Comparison of ENCODE assay signal across 10 mouse cellular contexts in genomic region chr19:46618322-46618721, GRCm38 (mm10). TPM values are rescaled to one million over a fixed set of nuclear protein-coding genes. Genes with fewer than 3 reads are reported as not detected.
DNase-seq lines count a peak whose midpoint lies in the region; ATAC-seq and TF ChIP-seq lines count a peak whose summit lies in the region.
"Had no signal": no experiment of that assay in that cellular context is flagged by ENCODE, and none has a peak within 500 bp of the region (broad histone marks: within the 10 kb centered on the region; RNA-seq: fewer than 3 reads in every experiment).

No protein-coding gene starts in this region.

- H3K36me3 ChIP-seq in heart, adult 2 months (ENCODE audit: control insufficient read depth, insufficient read depth, low read length): peaks cover 7% of the 10 kb centered on the region
- H3K36me3 ChIP-seq in neural tube, embryonic 13.5 days: peaks cover 20% of the 10 kb centered on the region
- H3K36me3 ChIP-seq in neural tube, embryonic 15.5 days: 0 out of 2 replicates have a peak, but pooled peaks cover 9% of the 10 kb centered on the region
- peaks cover 9% of the 10 kb centered on the region for H3K36me3 ChIP-seq in limb, embryonic 15.5 days
- no peaks in the 10 kb centered on the region for H3K36me3 ChIP-seq in stomach, embryonic 16.5 days (ENCODE audit: control insufficient read depth, insufficient read depth, low read length)

- no peaks in the 10 kb centered on the region; the same call in 1 of the 2 replicates for H3K79me2 ChIP-seq in heart, adult 2 months (replicated peaks; ENCODE audit: control insufficient read depth, insufficient read depth, low read length)

- H3K4me1 ChIP-seq in heart, adult 2 months (ENCODE audit: control insufficient read depth, insufficient read depth, low read length): peaks cover 35% of the 10 kb centered on the region
- peaks cover 51% of the 10 kb centered on the region for H3K4me1 ChIP-seq in neural tube, embryonic 13.5 days (replicated peaks)
- peaks cover 54% of the 10 kb centered on the region for H3K4me1 ChIP-seq in neural tube, embryonic 15.5 days
- H3K4me1 ChIP-seq in limb, embryonic 15.5 days: peaks cover 53% of the 10 kb centered on the region
- peaks cover 54% of the 10 kb centered on the region for H3K4me1 ChIP-seq in stomach, embryonic 16.5 days (ENCODE audit: control insufficient read depth, insufficient read depth, low read length)

- DNase-seq in heart, adult 2 months: no peak
- DNase-seq in heart, postnatal 14 days: no peak
- no peak for DNase-seq in left cerebral cortex, postnatal 25 days (ENCODE audit: low spot score in 2 of 2)
- no peak for DNase-seq in B cell, adult 2 months

- intact Hi-C loops in heart, adult 2 months (cut with DNase I): loop anchor here (2.0 kb wide), 1 partner anchor 20 kb away; the partner anchor contains the start of gene Wbp1l
- intact Hi-C loops in heart, postnatal 14 days (cut with DNase I): no loop called here
- intact Hi-C loops in left cerebral cortex, postnatal 25 days (cut with DNase I): no loop called here

- peak overlapping the region; percentile 38; the same call in 1 of the 2 replicates for H3K27ac ChIP-seq in heart, adult 2 months
- peak overlapping the region; percentile 38 for H3K27ac ChIP-seq in neural tube, embryonic 13.5 days (replicated peaks)
- no peak overlapping the region for H3K27ac ChIP-seq in neural tube, embryonic 15.5 days (replicated peaks)
- H3K27ac ChIP-seq in limb, embryonic 15.5 days: peak overlapping the region; percentile 51; the same call in 1 of the 2 replicates
- H3K27ac ChIP-seq in stomach, embryonic 16.5 days (ENCODE audit: low read length): 0 out of 2 replicates have a peak overlapping the region, but pooled peaks have one; percentile 43

- H3K9ac ChIP-seq in heart, adult 2 months (ENCODE audit: low read depth, low read length): no peak overlapping the region
- H3K9ac ChIP-seq in neural tube, embryonic 13.5 days: no peak overlapping the region
- H3K9ac ChIP-seq in neural tube, embryonic 15.5 days (replicated peaks): no peak overlapping the region
- H3K9ac ChIP-seq in limb, embryonic 15.5 days: no peak overlapping the region
- no peak overlapping the region for H3K9ac ChIP-seq in stomach, embryonic 16.5 days (ENCODE audit: low read length)
- H3K9ac ChIP-seq: kidney, embryonic 15.5 days had no signal

- no peaks in the 10 kb centered on the region for H3K9me3 ChIP-seq in neural tube, embryonic 13.5 days
- no peaks in the 10 kb centered on the region for H3K9me3 ChIP-seq in neural tube, embryonic 15.5 days (replicated peaks)
- H3K9me3 ChIP-seq in limb, embryonic 15.5 days: no peaks in the 10 kb centered on the region
- H3K9me3 ChIP-seq in stomach, embryonic 16.5 days (replicated peaks; ENCODE audit: control insufficient read depth, low read length): no peaks in the 10 kb centered on the region
- H3K9me3 ChIP-seq: kidney, embryonic 15.5 days had no signal

- no peak for TF ChIP-seq CTCF in heart, adult 2 months (IDR thresholded peaks at IDR 0.05)

- TF ChIP-seq POLR2A in heart, adult 2 months (IDR thresholded peaks at IDR 0.05; ENCODE audit: insufficient read depth, low read depth, low read length): no peak

- no peak for ATAC-seq in neural tube, embryonic 13.5 days (ENCODE audit: low read depth)
- no peak for ATAC-seq in neural tube, embryonic 15.5 days (ENCODE audit: low FRiP score)
- ATAC-seq in limb, embryonic 15.5 days (ENCODE audit: insufficient number of reproducible peaks, low FRiP score, low TSS enrichment, low read depth): no peak
- ATAC-seq in stomach, embryonic 16.5 days (ENCODE audit: insufficient read depth, low FRiP score): no peak

- H3K4me2 ChIP-seq in neural tube, embryonic 13.5 days: no peak overlapping the region
- no peak overlapping the region for H3K4me2 ChIP-seq in neural tube, embryonic 15.5 days
- H3K4me2 ChIP-seq in limb, embryonic 15.5 days: no peak overlapping the region
- H3K4me2 ChIP-seq in stomach, embryonic 16.5 days (ENCODE audit: low read depth, low read length): no peak overlapping the region
- H3K4me2 ChIP-seq: kidney, embryonic 15.5 days had no signal

- H3K4me3 ChIP-seq in heart, adult 2 months: no peak overlapping the region
- no peak overlapping the region for H3K4me3 ChIP-seq in neural tube, embryonic 13.5 days
- no peak overlapping the region for H3K4me3 ChIP-seq in neural tube, embryonic 15.5 days (replicated peaks)
- H3K4me3 ChIP-seq in limb, embryonic 15.5 days: no peak overlapping the region
- no peak overlapping the region for H3K4me3 ChIP-seq in stomach, embryonic 16.5 days (replicated peaks; ENCODE audit: low read length)
- H3K4me3 ChIP-seq: kidney, embryonic 15.5 days had no signal

- H3K27me3 ChIP-seq in heart, adult 2 months (ENCODE audit: control insufficient read depth, insufficient read depth, low read length): no peaks in the 10 kb centered on the region
- no peaks in the 10 kb centered on the region for H3K27me3 ChIP-seq in neural tube, embryonic 13.5 days
- H3K27me3 ChIP-seq in neural tube, embryonic 15.5 days (replicated peaks): no peaks in the 10 kb centered on the region
- no peaks in the 10 kb centered on the region for H3K27me3 ChIP-seq in limb, embryonic 15.5 days
- H3K27me3 ChIP-seq in stomach, embryonic 16.5 days (ENCODE audit: control insufficient read depth, insufficient read depth, low read length): no peaks in the 10 kb centered on the region
- H3K27me3 ChIP-seq: kidney, embryonic 15.5 days had no signal

- TF ChIP-seq EP300 in heart, adult 2 months (IDR thresholded peaks at IDR 0.05; ENCODE audit: insufficient read depth, low read depth, low read length): no peak

- 47% methylated on average over 9 of the region's 9 CpGs for WGBS in heart, adult 2 months
- WGBS in neural tube, embryonic 13.5 days: 70% methylated on average over 9 of the region's 9 CpGs
- 65% methylated on average over 9 of the region's 9 CpGs for WGBS in neural tube, embryonic 15.5 days
- 61% methylated on average over 9 of the region's 9 CpGs for WGBS in limb, embryonic 15.5 days
- WGBS in stomach, embryonic 16.5 days: 57% methylated on average over 9 of the region's 9 CpGs

RNA-seq across cellular contexts. Expression of gene Wbp1l, which starts 19.4 kb away (rescaled TPM):
- 10 to 100 TPM; 53.5 to 54.2 TPM for total RNA-seq in heart, adult 2 months (2021)
- polyA plus RNA-seq in heart, adult 2 months (2012; rRNA removed): 39.2 and 46.2 TPM in 2 replicates
- 10 to 100 TPM; 60.3 to 68.7 TPM for total RNA-seq in heart, postnatal 14 days (2021)
- 38.0 and 43.2 TPM in 2 replicates for polyA plus RNA-seq in neural tube, embryonic 13.5 days (2015; fragmentation: Nextera tagmentation; extraction: Ambion mirVana)
- 34.1 and 34.5 TPM in 2 replicates for polyA plus RNA-seq in neural tube, embryonic 15.5 days (2015; fragmentation: Nextera tagmentation; extraction: Ambion mirVana)
- 53.4 and 59.3 TPM in 2 replicates for polyA plus RNA-seq in limb, embryonic 15.5 days (2015; fragmentation: Nextera tagmentation; extraction: Ambion mirVana)
- 37.1 and 38.0 TPM in 2 replicates for polyA plus RNA-seq in stomach, embryonic 16.5 days (2015; fragmentation: Nextera tagmentation; extraction: Ambion mirVana)
- total RNA-seq in left cerebral cortex, postnatal 25 days (2021): 10 to 100 TPM; 34.2 to 40.8 TPM

RNA-seq across cellular contexts. Expression of gene Sfxn2, which starts 45.2 kb away (rescaled TPM):
- total RNA-seq in heart, adult 2 months (2021): 1 to 10 TPM; 2.4 to 3.6 TPM
- 2.3 and 2.7 TPM in 2 replicates for polyA plus RNA-seq in heart, adult 2 months (2012; rRNA removed)
- 1 to 10 TPM; 4.1 to 5.3 TPM for total RNA-seq in heart, postnatal 14 days (2021)
- 10.6 and 12.9 TPM in 2 replicates for polyA plus RNA-seq in neural tube, embryonic 13.5 days (2015; fragmentation: Nextera tagmentation; extraction: Ambion mirVana)
- 11.0 and 11.7 TPM in 2 replicates for polyA plus RNA-seq in neural tube, embryonic 15.5 days (2015; fragmentation: Nextera tagmentation; extraction: Ambion mirVana)
- 22.3 and 23.5 TPM in 2 replicates for polyA plus RNA-seq in limb, embryonic 15.5 days (2015; fragmentation: Nextera tagmentation; extraction: Ambion mirVana)
- polyA plus RNA-seq in stomach, embryonic 16.5 days (2015; fragmentation: Nextera tagmentation; extraction: Ambion mirVana): 16.6 and 19.3 TPM in 2 replicates
- total RNA-seq in left cerebral cortex, postnatal 25 days (2021): 1 to 10 TPM; 3.7 to 4.8 TPM

RNA-seq across cellular contexts. Expression of gene Arl3, which starts 45.3 kb away (rescaled TPM):
- 10 to 100 TPM; 36.1 to 43.4 TPM for total RNA-seq in heart, adult 2 months (2021)
- 38.3 and 57.0 TPM in 2 replicates for polyA plus RNA-seq in heart, adult 2 months (2012; rRNA removed)
- 10 to 100 TPM; 29.7 to 30.0 TPM for total RNA-seq in heart, postnatal 14 days (2021)
- 208 and 217 TPM in 2 replicates for polyA plus RNA-seq in neural tube, embryonic 13.5 days (2015; fragmentation: Nextera tagmentation; extraction: Ambion mirVana)
- 190 and 208 TPM in 2 replicates for polyA plus RNA-seq in neural tube, embryonic 15.5 days (2015; fragmentation: Nextera tagmentation; extraction: Ambion mirVana)
- polyA plus RNA-seq in limb, embryonic 15.5 days (2015; fragmentation: Nextera tagmentation; extraction: Ambion mirVana): 127 and 138 TPM in 2 replicates
- 98.1 and 105 TPM in 2 replicates for polyA plus RNA-seq in stomach, embryonic 16.5 days (2015; fragmentation: Nextera tagmentation; extraction: Ambion mirVana)
- total RNA-seq in left cerebral cortex, postnatal 25 days (2021): 100 to 1,000 TPM; 113 to 120 TPM

RNA-seq across cellular contexts. Expression of gene Cyp17a1, which starts 54.6 kb away (rescaled TPM):
- not detected for total RNA-seq in heart, adult 2 months (2021)
- 0.12 TPM in 1 of 2 replicates, not detected in the other for polyA plus RNA-seq in heart, adult 2 months (2012; rRNA removed)
- total RNA-seq in heart, postnatal 14 days (2021): not detected
- polyA plus RNA-seq in neural tube, embryonic 13.5 days (2015; fragmentation: Nextera tagmentation; extraction: Ambion mirVana): not detected in 2 replicates
- 0.23 TPM in 1 of 2 replicates, not detected in the other for polyA plus RNA-seq in neural tube, embryonic 15.5 days (2015; fragmentation: Nextera tagmentation; extraction: Ambion mirVana)
- 1.9 and 2.7 TPM in 2 replicates for polyA plus RNA-seq in limb, embryonic 15.5 days (2015; fragmentation: Nextera tagmentation; extraction: Ambion mirVana)
- polyA plus RNA-seq in stomach, embryonic 16.5 days (2015; fragmentation: Nextera tagmentation; extraction: Ambion mirVana): 0.09 TPM in 1 of 2 replicates, not detected in the other
- total RNA-seq in left cerebral cortex, postnatal 25 days (2021): not detected
- total RNA-seq: left cerebral cortex, postnatal 14 days had no signal
